Mouse (Mus musculus) G1E (cell line): Measurements from ENCODE around the gene Hsd17b13.

Source experiments
- CTCF ChIP-seq: IDR thresholded peaks from 2 replicates; pipeline ENCODE4 v1.5.1; 2012; ENCODE audit warnings: low read depth, low read length, inconsistent platforms, mixed read lengths
- GATA1 ChIP-seq: IDR thresholded peaks from 2 replicates; pipeline ENCODE4 v1.6.1; 2012; ENCODE audit warnings: borderline replicate concordance, low read length, inconsistent platforms, mixed read lengths
- POLR2AphosphoS5 ChIP-seq: IDR thresholded peaks from 2 replicates; pipeline ENCODE4 v1.6.1; 2012; ENCODE audit warnings: low read depth, low read length, inconsistent platforms; ENCODE audit not compliant: insufficient replicate concordance
- TAL1 ChIP-seq: conservative IDR thresholded peaks from 2 replicates; pipeline ENCODE4 v1.6.1; 2012; ENCODE audit warnings: low read depth, low read length, inconsistent platforms, mixed read lengths

GRCm38 (mm10) chr5:103913150-103913549 is 64.1 kb downstream of the Hsd17b13 start:
- TF ChIP-seq CTCF (no peak), GATA1 (no peak), POLR2AphosphoS5 (no peak), TAL1 (no peak)
